Mouse (Mus musculus): ENCODE results near the gene Fgd2. TPM values are rescaled to one million over a fixed set of nuclear protein-coding genes. Genes with fewer than 3 reads are reported as not detected.

Fgd2 gene
- polyA plus RNA-seq, 1 experiment from 2014 or later = 8.9 TPM

DNA sequence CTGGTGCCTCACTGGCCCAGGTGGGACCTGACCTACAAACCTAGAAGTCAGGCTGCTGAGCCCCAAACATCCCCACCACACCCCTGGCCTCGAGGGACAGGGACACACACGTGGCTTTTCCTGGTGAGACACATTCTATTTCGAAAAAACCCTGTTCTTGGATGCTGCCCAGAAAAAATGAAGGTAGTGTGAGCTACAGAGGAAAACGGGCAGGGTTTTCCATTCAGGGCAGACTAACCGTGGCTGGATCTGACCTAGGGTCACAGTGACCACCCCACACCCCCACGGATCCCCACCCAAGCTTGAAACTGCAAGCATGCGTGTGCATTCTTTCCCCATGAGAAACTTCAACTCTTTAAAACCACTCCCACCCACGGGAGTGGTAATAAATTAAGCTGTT, 67.5 kb downstream of the Fgd2 start:
- Histone ChIP-seq H3K27ac (ENCODE audit: low read depth) (no peak overlapping the region), H3K4me3 (ENCODE audit: low read depth, low read length) (no peak overlapping the region), H3K4me2 (ENCODE audit: low read depth, low read length) (no peak overlapping the region), H3K9ac (replicated peaks) (no peak overlapping the region), H3K9me3 (ENCODE audit: low read length) (no peaks in the 10 kb centered on the region), H3K4me1 (ENCODE audit: insufficient read depth) (peaks cover 28% of the 10 kb centered on the region), H3K27me3 (ENCODE audit: insufficient read depth, low read length) (no peaks in the 10 kb centered on the region), H3K36me3 (replicated peaks; ENCODE audit: insufficient read depth, low read length) (no peaks in the 10 kb centered on the region)
- WGBS (ENCODE audit: insufficient replicate concordance) = 48% methylated on average over 8 of the region's 8 CpGs
- no peak for TF ChIP-seq EP300 (IDR thresholded peaks at IDR 0.05; ENCODE audit: low read depth)
- TF ChIP-seq CTCF (IDR thresholded peaks at IDR 0.05; ENCODE audit: low read depth) = no peak
- no peak for DNase-seq
- ATAC-seq = no peak

DNA sequence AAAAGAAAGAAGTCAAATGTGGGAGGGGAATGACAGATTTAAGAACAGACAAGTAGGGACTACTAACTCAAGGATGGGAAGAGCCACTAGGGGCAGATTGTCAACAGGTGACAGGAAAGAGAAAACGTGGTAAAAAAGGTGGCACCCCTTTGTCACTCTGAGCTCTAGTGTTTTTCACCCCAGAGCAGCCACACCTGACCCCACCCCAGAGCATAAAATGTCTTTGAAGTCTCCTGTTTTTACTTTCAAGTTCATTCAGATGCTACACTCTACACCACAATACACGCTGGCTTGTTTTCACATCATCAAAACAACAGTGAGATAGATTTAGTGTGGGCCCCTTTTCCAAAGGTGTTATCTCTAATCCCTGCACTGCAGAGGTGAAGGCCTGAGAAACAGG, 68.1 kb downstream of the Fgd2 start:
- DNase-seq (no peak), ATAC-seq (no peak)
- H3K4me1 ChIP-seq (ENCODE audit: insufficient read depth) = peaks cover 31% of the 10 kb centered on the region
- no peak overlapping the region for H3K9ac ChIP-seq (replicated peaks)
- TF ChIP-seq CTCF (IDR thresholded peaks at IDR 0.05; ENCODE audit: low read depth) (no peak), EP300 (IDR thresholded peaks at IDR 0.05; ENCODE audit: low read depth) (no peak)
- no peaks in the 10 kb centered on the region for H3K9me3 ChIP-seq (ENCODE audit: low read length)
- WGBS (ENCODE audit: insufficient replicate concordance) = 46% methylated on average over 2 of the region's 2 CpGs
- H3K4me2 ChIP-seq (ENCODE audit: low read depth, low read length) = no peak overlapping the region
- no peak overlapping the region for H3K4me3 ChIP-seq (ENCODE audit: low read depth, low read length)
- H3K27me3 ChIP-seq (ENCODE audit: insufficient read depth, low read length) = no peaks in the 10 kb centered on the region
- H3K27ac ChIP-seq (ENCODE audit: low read depth) = 0 out of 2 replicates have a peak overlapping the region, but pooled peaks have one; percentile 7
- H3K36me3 ChIP-seq (replicated peaks; ENCODE audit: insufficient read depth, low read length) = no peaks in the 10 kb centered on the region

Other genes with a start within 250 kb of the Fgd2 start
- gene Rab44, start 246.8 kb upstream of the Fgd2 start, polyA plus RNA-seq (2015; fragmentation: Nextera tagmentation; extraction: Ambion mirVana) = 5.4 and 6.3 TPM in 2 replicates
- gene Cpne5, start 122.7 kb upstream of the Fgd2 start, polyA plus RNA-seq (2015; fragmentation: Nextera tagmentation; extraction: Ambion mirVana) = 0.33 and 0.46 TPM in 2 replicates
- 36.1 and 42.1 TPM in 2 replicates for gene Ppil1, start 96.7 kb upstream of the Fgd2 start, polyA plus RNA-seq (2015; fragmentation: Nextera tagmentation; extraction: Ambion mirVana)
- 101 and 105 TPM in 2 replicates for gene BC004004, start 92.1 kb upstream of the Fgd2 start, polyA plus RNA-seq (2015; fragmentation: Nextera tagmentation; extraction: Ambion mirVana)
- 2.1 and 2.2 TPM in 2 replicates for gene Pi16, start 43.2 kb upstream of the Fgd2 start, polyA plus RNA-seq (2015; fragmentation: Nextera tagmentation; extraction: Ambion mirVana)
- 49.0 and 57.5 TPM in 2 replicates for gene Mtch1, start 13.0 kb upstream of the Fgd2 start, polyA plus RNA-seq (2015; fragmentation: Nextera tagmentation; extraction: Ambion mirVana)
- 35.6 and 57.1 TPM in 2 replicates for gene Pim1, start 129.8 kb downstream of the Fgd2 start, polyA plus RNA-seq (2015; fragmentation: Nextera tagmentation; extraction: Ambion mirVana)
- gene Gm17657, start 188.7 kb downstream of the Fgd2 start, polyA plus RNA-seq (2015; fragmentation: Nextera tagmentation; extraction: Ambion mirVana) = not detected in 2 replicates
- gene Tbc1d22b, start 188.9 kb downstream of the Fgd2 start, polyA plus RNA-seq (2015; fragmentation: Nextera tagmentation; extraction: Ambion mirVana) = 1.9 and 2.1 TPM in 2 replicates
- gene Tmem217, start 191.5 kb downstream of the Fgd2 start, polyA plus RNA-seq (2015; fragmentation: Nextera tagmentation; extraction: Ambion mirVana) = not detected in 2 replicates

All from liver, postnatal 0 days (tissue).